15 mouse cellular contexts compared by ENCODE assay signal in genomic region chr16:70535224-70535623, GRCm38 (mm10).
"Had no signal": no experiment of that assay in that cellular context is flagged by ENCODE, and none has a peak within 500 bp of the region (broad histone marks: within the 10 kb centered on the region; RNA-seq: fewer than 3 reads in every experiment).

No protein-coding gene starts in this region.

- H3K9me3 ChIP-seq: limb, embryonic 13.5 days; midbrain, embryonic 12.5 days; neural tube, embryonic 13.5 days; stomach, embryonic 15.5 days had no signal

- H3K27ac ChIP-seq: kidney, postnatal 0 days; limb, embryonic 13.5 days; midbrain, embryonic 12.5 days; neural tube, embryonic 13.5 days; stomach, embryonic 15.5 days had no signal

- H3K4me3 ChIP-seq: limb, embryonic 13.5 days; midbrain, embryonic 12.5 days; neural tube, embryonic 13.5 days; stomach, embryonic 15.5 days had no signal

- H3K4me2 ChIP-seq: limb, embryonic 13.5 days; liver, embryonic 11.5 days; midbrain, embryonic 12.5 days; neural tube, embryonic 13.5 days; stomach, embryonic 15.5 days had no signal

- ATAC-seq: inflammation-experienced regulatory T-cells, adult 6 months; intestine, postnatal 0 days; midbrain, embryonic 16.5 days had no signal

- H3K9ac ChIP-seq: limb, embryonic 13.5 days; midbrain, embryonic 12.5 days; neural tube, embryonic 13.5 days; stomach, embryonic 15.5 days had no signal

- H3K27me3 ChIP-seq: limb, embryonic 13.5 days; midbrain, embryonic 12.5 days; neural tube, embryonic 13.5 days; stomach, embryonic 15.5 days had no signal

- DNase-seq: kidney, adult 8-10 months; kidney, postnatal 4 days; left cerebral cortex, postnatal 4 days; retina, postnatal 1 day; right cerebral cortex, postnatal 4 days; thymus, postnatal 36 days had no signal

- H3K4me1 ChIP-seq: limb, embryonic 13.5 days; midbrain, embryonic 12.5 days; neural tube, embryonic 13.5 days; stomach, embryonic 15.5 days had no signal

- H3K36me3 ChIP-seq: limb, embryonic 13.5 days; midbrain, embryonic 12.5 days; neural tube, embryonic 13.5 days; stomach, embryonic 15.5 days had no signal
